Mouse (Mus musculus) bone marrow, adult 2 months (tissue): ENCODE measurements at regions not wholly inside any gene's neighbourhood (a gene's known extent, or its start where the extent isn't known, plus 50 kb on each side); places are given as distances from the start of the nearest gene placed in this dataset.

Experiments used
- CTCF ChIP-seq: fragments of 200-500 bp; IDR thresholded peaks from 2 replicates; pipeline ENCODE4 v1.5.1; 2011; ENCODE audit warnings: low read length, control low read depth; ENCODE audit not compliant: control insufficient read depth, insufficient read depth
- POLR2A ChIP-seq: fragments of 200-500 bp; IDR thresholded peaks from 2 replicates; pipeline ENCODE4 v1.6.1; 2011; ENCODE audit warnings: low read depth, mild to moderate bottlenecking, control low read depth, low read length, borderline replicate concordance; ENCODE audit not compliant: control insufficient read depth

GRCm38 (mm10) chr7:111412957-111413356 is 330.1 kb upstream of the Eif4g2 start:
- no peak for TF ChIP-seq CTCF
- TF ChIP-seq POLR2A: no peak
